Comparison of ENCODE assay signal across 26 mouse cellular contexts in genomic region chr1:79703520-79703919, GRCm38 (mm10). TPM values are rescaled to one million over a fixed set of nuclear protein-coding genes. Genes with fewer than 3 reads are reported as not detected.
DNase-seq lines count a peak whose midpoint lies in the region; ATAC-seq and TF ChIP-seq lines count a peak whose summit lies in the region.
"Had no signal": no experiment of that assay in that cellular context is flagged by ENCODE, and none has a peak within 500 bp of the region (broad histone marks: within the 10 kb centered on the region; RNA-seq: fewer than 3 reads in every experiment).

No protein-coding gene starts in this region.

- H3K4me1 ChIP-seq in embryonic facial prominence, embryonic 14.5 days (ENCODE audit: control insufficient read depth, insufficient read depth, low read length), result no peaks in the 10 kb centered on the region
- no peaks in the 10 kb centered on the region for H3K4me1 ChIP-seq in embryonic facial prominence, embryonic 10.5 days
- no peaks in the 10 kb centered on the region for H3K4me1 ChIP-seq in kidney, postnatal 0 days (replicated peaks; ENCODE audit: insufficient read depth, low read length)
- H3K4me1 ChIP-seq in hindbrain, embryonic 11.5 days (replicated peaks; ENCODE audit: control insufficient read depth, insufficient read depth, low read length), result no peaks in the 10 kb centered on the region
- H3K4me1 ChIP-seq: embryonic facial prominence, embryonic 15.5 days; heart, embryonic 12.5 days; neural tube, embryonic 15.5 days; stomach, embryonic 15.5 days had no signal

- H3K9ac ChIP-seq in embryonic facial prominence, embryonic 14.5 days (ENCODE audit: low read depth, low read length), result no peak overlapping the region
- no peak overlapping the region for H3K9ac ChIP-seq in kidney, postnatal 0 days (ENCODE audit: low read depth, low read length)
- no peak overlapping the region for H3K9ac ChIP-seq in hindbrain, embryonic 11.5 days (ENCODE audit: low read depth, low read length)
- H3K9ac ChIP-seq: embryonic facial prominence, embryonic 15.5 days; heart, embryonic 12.5 days; hindbrain, embryonic 14.5 days; liver, embryonic 12.5 days; liver, postnatal 0 days; neural tube, embryonic 15.5 days; stomach, embryonic 15.5 days had no signal

- WGBS in embryonic facial prominence, embryonic 14.5 days, result 80% methylated on average over 8 of the region's 8 CpGs
- 94% methylated on average over 8 of the region's 8 CpGs for WGBS in embryonic facial prominence, embryonic 10.5 days
- WGBS in kidney, postnatal 0 days, result 57% methylated on average over 8 of the region's 8 CpGs
- WGBS in hindbrain, embryonic 11.5 days, result 88% methylated on average over 8 of the region's 8 CpGs

- peaks cover 25% of the 10 kb centered on the region; the same call in 1 of the 2 replicates for H3K36me3 ChIP-seq in embryonic facial prominence, embryonic 14.5 days (ENCODE audit: control insufficient read depth, insufficient read depth, low read length)
- H3K36me3 ChIP-seq in embryonic facial prominence, embryonic 10.5 days (replicated peaks), result peaks cover 25% of the 10 kb centered on the region
- H3K36me3 ChIP-seq in kidney, postnatal 0 days (ENCODE audit: insufficient read depth, low read length), result no peaks in the 10 kb centered on the region; the same call in 1 of the 2 replicates
- H3K36me3 ChIP-seq in hindbrain, embryonic 11.5 days (ENCODE audit: control insufficient read depth, insufficient read depth, low read length), result 0 out of 2 replicates have a peak, but pooled peaks cover 4% of the 10 kb centered on the region
- H3K36me3 ChIP-seq: stomach, embryonic 15.5 days had no signal

- no peak overlapping the region for H3K4me2 ChIP-seq in embryonic facial prominence, embryonic 14.5 days (ENCODE audit: low read depth, low read length)
- no peak overlapping the region for H3K4me2 ChIP-seq in kidney, postnatal 0 days (ENCODE audit: low read length)
- H3K4me2 ChIP-seq in hindbrain, embryonic 11.5 days (replicated peaks; ENCODE audit: low read depth, low read length), result no peak overlapping the region
- H3K4me2 ChIP-seq: embryonic facial prominence, embryonic 15.5 days; heart, embryonic 12.5 days; hindbrain, embryonic 14.5 days; liver, embryonic 12.5 days; neural tube, embryonic 15.5 days; stomach, embryonic 15.5 days had no signal

- no peaks in the 10 kb centered on the region for H3K27me3 ChIP-seq in embryonic facial prominence, embryonic 14.5 days (replicated peaks; ENCODE audit: control insufficient read depth, insufficient read depth, low read length)
- H3K27me3 ChIP-seq in embryonic facial prominence, embryonic 10.5 days (replicated peaks; ENCODE audit: low read depth, poor library complexity, severe bottlenecking), result no peaks in the 10 kb centered on the region
- H3K27me3 ChIP-seq in kidney, postnatal 0 days (ENCODE audit: insufficient read depth, low read length), result no peaks in the 10 kb centered on the region
- H3K27me3 ChIP-seq in hindbrain, embryonic 11.5 days (ENCODE audit: control insufficient read depth, insufficient read depth, low read length), result no peaks in the 10 kb centered on the region
- H3K27me3 ChIP-seq: embryonic facial prominence, embryonic 15.5 days; heart, embryonic 12.5 days; liver, embryonic 12.5 days; neural tube, embryonic 15.5 days; stomach, embryonic 15.5 days had no signal

- no peaks in the 10 kb centered on the region for H3K9me3 ChIP-seq in embryonic facial prominence, embryonic 14.5 days (ENCODE audit: control insufficient read depth, low read length)
- H3K9me3 ChIP-seq in embryonic facial prominence, embryonic 10.5 days, result no peaks in the 10 kb centered on the region
- no peaks in the 10 kb centered on the region for H3K9me3 ChIP-seq in kidney, postnatal 0 days (replicated peaks; ENCODE audit: low read length)
- no peaks in the 10 kb centered on the region for H3K9me3 ChIP-seq in hindbrain, embryonic 11.5 days (ENCODE audit: control insufficient read depth, low read length)
- H3K9me3 ChIP-seq: embryonic facial prominence, embryonic 15.5 days; heart, embryonic 12.5 days; liver, embryonic 12.5 days; neural tube, embryonic 15.5 days; stomach, embryonic 15.5 days had no signal

- no peak overlapping the region for H3K27ac ChIP-seq in embryonic facial prominence, embryonic 14.5 days (replicated peaks; ENCODE audit: low read depth, low read length)
- H3K27ac ChIP-seq in embryonic facial prominence, embryonic 10.5 days (replicated peaks), result no peak overlapping the region
- H3K27ac ChIP-seq in kidney, postnatal 0 days, result no peak overlapping the region
- H3K27ac ChIP-seq in hindbrain, embryonic 11.5 days (ENCODE audit: low read depth, low read length), result no peak overlapping the region
- H3K27ac ChIP-seq: embryonic facial prominence, embryonic 15.5 days; heart, adult 2 months; hindbrain, embryonic 14.5 days; liver, embryonic 12.5 days; neural tube, embryonic 15.5 days; stomach, embryonic 15.5 days had no signal

- no peak for ATAC-seq in embryonic facial prominence, embryonic 14.5 days (ENCODE audit: low read depth)
- ATAC-seq in kidney, postnatal 0 days (replicated peaks; ENCODE audit: low FRiP score, low read depth), result peak; percentile 37
- ATAC-seq in neutrophil, adult 5-6 weeks (ENCODE audit: extremely low read depth, insufficient number of reproducible peaks, low FRiP score, poor library complexity, severe bottlenecking), result peak; percentile 46; the same call in 1 of the 2 replicates
- ATAC-seq in hindbrain, embryonic 11.5 days (ENCODE audit: low FRiP score), result no peak
- ATAC-seq: forebrain, embryonic 14.5 days; liver, embryonic 12.5 days; liver, postnatal 0 days had no signal

- no peak for TF ChIP-seq CTCF in kidney, postnatal 0 days (IDR thresholded peaks at IDR 0.05; ENCODE audit: low read depth)

- H3K4me3 ChIP-seq in embryonic facial prominence, embryonic 14.5 days (ENCODE audit: low read depth, low read length), result no peak overlapping the region
- H3K4me3 ChIP-seq in embryonic facial prominence, embryonic 10.5 days, result no peak overlapping the region
- H3K4me3 ChIP-seq in kidney, postnatal 0 days (replicated peaks; ENCODE audit: low read depth, low read length), result no peak overlapping the region
- no peak overlapping the region for H3K4me3 ChIP-seq in hindbrain, embryonic 11.5 days (ENCODE audit: low read depth, low read length)
- H3K4me3 ChIP-seq: embryonic facial prominence, embryonic 15.5 days; heart, adult 2 months; heart, embryonic 12.5 days; liver, embryonic 12.5 days; neural tube, embryonic 15.5 days; stomach, embryonic 15.5 days had no signal

- DNase-seq in embryonic facial prominence, embryonic 14.5 days (ENCODE audit: low spot score), result peak; percentile 44
- no peak for DNase-seq in embryonic facial prominence, embryonic 10.5 days (ENCODE audit: low spot score)
- DNase-seq in kidney, postnatal 0 days (ENCODE audit: low spot score), result peak; percentile 46
- DNase-seq in kidney, adult 11 months, result no peak
- DNase-seq in brain, adult 2 months (ENCODE audit: low read depth, low spot score), result peak; percentile 39
- DNase-seq in hindbrain, embryonic 11.5 days (ENCODE audit: low spot score), result no peak
- no peak for DNase-seq in c-Kit-positive CD71-positive TER-119-positive erythroid progenitor cells, embryonic 14.5 days (ENCODE audit: low spot score)
- DNase-seq: adrenal gland, adult 8-10 months; cerebellum, adult 11 months; cerebellum, adult 9-11 months; heart, adult 2 months; heart, postnatal 4 days; kidney, adult 18-20 months; liver, postnatal 0 days; lung, postnatal 36 days; midbrain, embryonic 14.5 days; thymus, postnatal 14 days had no signal

RNA-seq across cellular contexts. Expression of gene Ap1s3, which starts 31.7 kb away (rescaled TPM):
- 0.31 and 0.41 TPM in 2 replicates for polyA plus RNA-seq in embryonic facial prominence, embryonic 14.5 days (2014; fragmentation: Nextera tagmentation; extraction: Ambion mirVana)
- polyA plus RNA-seq in embryonic facial prominence, embryonic 10.5 days (2016; fragmentation: Nextera tagmentation; extraction: Ambion mirVana), result 0.24 and 0.41 TPM in 2 replicates
- polyA plus RNA-seq in kidney, postnatal 0 days (2015; fragmentation: Nextera tagmentation; extraction: Ambion mirVana), result 0.97 and 1.5 TPM in 2 replicates
- total RNA-seq in neutrophil, adult 5-6 weeks (2017), result 11.8 and 16.4 TPM in 2 replicates
- 0.18 and 0.29 TPM in 2 replicates for polyA plus RNA-seq in hindbrain, embryonic 11.5 days (2014; fragmentation: Nextera tagmentation; extraction: Ambion mirVana)
- total RNA-seq: gastrocnemius, adult 8-10 months had no signal
- polyA plus RNA-seq: midbrain, embryonic 14.5 days had no signal

Comparison
In these comparisons a context has a peak if more than half of its experiments do, and no peak if none do; other contexts are left out.
1. DNase-seq: peak in embryonic facial prominence, embryonic 14.5 days (single experiment), kidney, postnatal 0 days (single experiment) and brain, adult 2 months (single experiment); none in embryonic facial prominence, embryonic 10.5 days (single experiment), kidney, adult 11 months (single experiment), hindbrain, embryonic 11.5 days (single experiment) and c-Kit-positive CD71-positive TER-119-positive erythroid progenitor cells, embryonic 14.5 days (single experiment).
2. ATAC-seq: peak in kidney, postnatal 0 days (single experiment) and neutrophil, adult 5-6 weeks (single experiment); none in embryonic facial prominence, embryonic 14.5 days (single experiment) and hindbrain, embryonic 11.5 days (single experiment).